Mouse (Mus musculus): ENCODE data around the gene Txndc2. TPM values are rescaled to one million over a fixed set of nuclear protein-coding genes. Genes with fewer than 3 reads are reported as not detected.

Gene Txndc2
- total and polyA plus RNA-seq, 3 experiments, result 0.12 TPM; not detected in 2

DNA sequence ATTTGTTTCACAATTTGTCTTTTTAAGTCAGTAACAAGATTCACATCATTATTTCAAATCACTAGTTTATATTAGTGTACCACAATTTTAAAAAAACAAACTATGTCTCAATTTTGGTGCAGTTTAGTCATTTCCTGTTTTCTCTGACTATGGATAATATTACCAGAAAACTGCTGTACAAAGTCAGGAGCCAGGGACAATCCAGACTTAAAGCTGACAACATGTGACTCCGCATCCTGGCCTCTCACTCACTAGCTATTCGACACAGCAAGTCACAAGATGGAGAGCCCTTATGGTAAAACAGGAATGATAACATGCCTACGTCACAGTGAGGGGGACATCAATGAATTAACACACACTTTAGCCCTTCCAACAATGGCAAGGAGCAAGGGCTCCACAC, 20.7 kb upstream of the Txndc2 start:
- WGBS, result 58% methylated on average over 3 of the region's 3 CpGs
- H3K27ac ChIP-seq, result no peak overlapping the region
- DNase-seq, result no peak

DNA sequence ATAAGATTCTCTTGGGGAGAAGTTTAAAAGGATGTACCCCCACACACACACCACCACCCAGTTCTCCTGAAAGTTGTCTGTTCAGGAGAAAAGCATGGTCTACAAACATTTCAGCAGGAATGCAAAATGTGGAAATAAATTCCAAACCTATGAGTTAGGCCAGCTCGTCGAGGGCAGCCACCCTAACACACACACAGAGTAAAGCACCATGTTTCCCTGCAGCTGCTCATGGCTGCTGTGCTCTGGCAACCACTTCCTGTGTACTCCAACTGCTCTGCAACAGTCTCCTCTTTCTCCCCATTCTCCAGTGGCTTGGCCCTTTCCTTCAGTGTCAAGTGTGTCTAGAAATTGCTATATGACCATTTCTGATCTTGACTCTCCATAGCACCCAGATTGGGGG, 16.4 kb upstream of the Txndc2 start:
- H3K27ac ChIP-seq, result no peak overlapping the region
- TF ChIP-seq CTCF (IDR thresholded peaks at IDR 0.05), result no peak
- no peak for TF ChIP-seq EP300 (IDR thresholded peaks at IDR 0.05; ENCODE audit: insufficient read depth, low read depth, low read length)
- TF ChIP-seq POLR2A (IDR thresholded peaks at IDR 0.05; ENCODE audit: insufficient read depth, low read depth, low read length), result no peak
- DNase-seq, result no peak
- H3K36me3 ChIP-seq (ENCODE audit: control insufficient read depth, insufficient read depth, low read length), result no peaks in the 10 kb centered on the region
- H3K27me3 ChIP-seq (ENCODE audit: control insufficient read depth, insufficient read depth, low read length), result no peaks in the 10 kb centered on the region
- WGBS, result 52% methylated on average over 2 of the region's 2 CpGs
- no peak overlapping the region for H3K9ac ChIP-seq (ENCODE audit: low read depth, low read length)
- intact Hi-C loops (cut with DNase I), result no loop called here
- H3K4me3 ChIP-seq, result no peak overlapping the region
- H3K4me1 ChIP-seq (ENCODE audit: control insufficient read depth, insufficient read depth, low read length), result no peaks in the 10 kb centered on the region; the same call in 1 of the 2 replicates
- no peaks in the 10 kb centered on the region for H3K79me2 ChIP-seq (replicated peaks; ENCODE audit: control insufficient read depth, insufficient read depth, low read length)

More for the DNA sequence above, 20.7 kb upstream of the Txndc2 start:
- Histone ChIP-seq H3K27me3 (ENCODE audit: control insufficient read depth, insufficient read depth, low read length) (no peaks in the 10 kb centered on the region), H3K4me1 (ENCODE audit: control insufficient read depth, insufficient read depth, low read length) (no peaks in the 10 kb centered on the region; the same call in none of the 2 replicates), H3K79me2 (replicated peaks; ENCODE audit: control insufficient read depth, insufficient read depth, low read length) (no peaks in the 10 kb centered on the region), H3K4me3 (no peak overlapping the region), H3K36me3 (ENCODE audit: control insufficient read depth, insufficient read depth, low read length) (no peaks in the 10 kb centered on the region; the same call in 1 of the 2 replicates), H3K9ac (ENCODE audit: low read depth, low read length) (no peak overlapping the region)
- intact Hi-C loops (cut with DNase I), result no loop called here
- TF ChIP-seq EP300 (IDR thresholded peaks at IDR 0.05; ENCODE audit: insufficient read depth, low read depth, low read length), result no peak
- no peak for TF ChIP-seq CTCF (IDR thresholded peaks at IDR 0.05)
- TF ChIP-seq POLR2A (IDR thresholded peaks at IDR 0.05; ENCODE audit: insufficient read depth, low read depth, low read length), result no peak

DNA sequence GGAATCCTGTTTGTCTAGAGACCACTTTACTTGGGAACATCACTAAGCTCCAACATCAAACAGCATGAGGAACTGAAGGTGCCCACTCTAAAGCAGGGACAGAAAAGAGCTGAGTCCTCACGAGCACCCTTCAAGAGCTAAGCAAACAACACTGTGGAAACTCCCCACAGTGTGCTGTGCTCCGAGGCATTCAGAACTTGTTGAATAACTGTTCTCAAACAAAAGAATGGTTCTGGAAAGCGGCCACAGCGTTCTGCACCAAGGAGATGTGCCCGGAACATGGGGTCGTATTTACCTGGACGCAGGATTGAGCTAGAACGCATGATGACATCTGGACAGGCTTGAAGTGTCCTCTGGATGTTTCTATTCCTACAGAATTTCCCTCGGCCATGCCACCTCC, 16.0 kb upstream of the Txndc2 start:
- no peaks in the 10 kb centered on the region; the same call in 1 of the 2 replicates for H3K4me1 ChIP-seq (ENCODE audit: control insufficient read depth, insufficient read depth, low read length)
- 94% methylated on average over 9 of the region's 9 CpGs for whole genome bisulfite sequencing

DNA sequence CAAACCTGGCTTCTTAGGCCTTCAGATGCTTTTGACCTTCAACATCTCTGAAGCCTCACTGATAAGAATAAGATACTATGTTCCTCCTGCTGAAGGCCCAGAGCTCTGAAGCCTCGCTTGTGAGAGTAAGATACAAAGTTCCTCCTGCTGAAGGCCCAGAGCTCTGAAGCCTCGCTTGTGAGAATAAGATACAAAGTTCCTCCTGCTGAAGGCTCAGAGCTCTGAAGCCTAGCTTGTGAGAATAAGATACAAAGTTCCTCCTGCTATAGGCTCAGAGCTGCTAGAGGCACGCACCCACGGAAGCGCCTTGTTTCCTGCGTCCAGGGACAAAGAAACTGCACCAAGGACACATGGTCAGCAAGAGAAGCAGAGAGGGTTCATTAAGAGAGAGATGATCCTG, 14.8 kb upstream of the Txndc2 start:
- WGBS, result 86% methylated on average over 6 of the region's 6 CpGs
- Histone ChIP-seq H3K4me3 (no peak overlapping the region), H3K36me3 (ENCODE audit: control insufficient read depth, insufficient read depth, low read length) (no peaks in the 10 kb centered on the region), H3K79me2 (replicated peaks; ENCODE audit: control insufficient read depth, insufficient read depth, low read length) (no peaks in the 10 kb centered on the region), H3K27ac (no peak overlapping the region), H3K27me3 (ENCODE audit: control insufficient read depth, insufficient read depth, low read length) (no peaks in the 10 kb centered on the region), H3K4me1 (ENCODE audit: control insufficient read depth, insufficient read depth, low read length) (no peaks in the 10 kb centered on the region), H3K9ac (ENCODE audit: low read depth, low read length) (no peak overlapping the region)
- no peak for DNase-seq
- TF ChIP-seq CTCF (IDR thresholded peaks at IDR 0.05) (no peak), EP300 (IDR thresholded peaks at IDR 0.05; ENCODE audit: insufficient read depth, low read depth, low read length) (no peak), POLR2A (IDR thresholded peaks at IDR 0.05; ENCODE audit: insufficient read depth, low read depth, low read length) (no peak)
- intact Hi-C loops (cut with DNase I), result no loop called here

More for the DNA sequence above, 16.0 kb upstream of the Txndc2 start:
- Histone ChIP-seq H3K4me3 (no peak overlapping the region), H3K27ac (no peak overlapping the region), H3K27me3 (ENCODE audit: control insufficient read depth, insufficient read depth, low read length) (no peaks in the 10 kb centered on the region), H3K36me3 (ENCODE audit: control insufficient read depth, insufficient read depth, low read length) (no peaks in the 10 kb centered on the region), H3K79me2 (replicated peaks; ENCODE audit: control insufficient read depth, insufficient read depth, low read length) (no peaks in the 10 kb centered on the region), H3K9ac (ENCODE audit: low read depth, low read length) (no peak overlapping the region)
- DNase-seq, result no peak
- intact Hi-C loops (cut with DNase I), result no loop called here
- no peak for TF ChIP-seq EP300 (IDR thresholded peaks at IDR 0.05; ENCODE audit: insufficient read depth, low read depth, low read length)

DNA sequence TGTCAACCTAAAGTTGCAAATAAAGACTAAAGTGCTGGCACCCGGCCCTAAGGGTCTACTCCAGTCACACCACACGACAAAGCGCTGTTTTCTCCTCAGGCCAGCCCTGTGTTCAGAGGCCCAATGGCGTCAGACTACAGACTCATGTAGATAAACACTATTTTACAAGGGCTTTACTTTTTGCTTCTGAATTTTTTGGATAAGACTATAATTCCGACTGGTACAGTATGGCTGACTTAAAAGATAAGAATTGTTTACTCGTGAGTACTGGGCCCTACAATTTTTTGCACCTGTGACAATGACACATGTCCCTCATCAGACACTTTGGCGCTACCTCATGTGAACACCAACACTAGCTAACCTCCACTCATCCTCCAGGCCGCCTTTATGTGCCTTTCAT, 14.1 kb upstream of the Txndc2 start:
- H3K36me3 ChIP-seq (ENCODE audit: control insufficient read depth, insufficient read depth, low read length), result no peaks in the 10 kb centered on the region
- no peak overlapping the region for H3K27ac ChIP-seq
- no peak overlapping the region for H3K9ac ChIP-seq (ENCODE audit: low read depth, low read length)
- H3K27me3 ChIP-seq (ENCODE audit: control insufficient read depth, insufficient read depth, low read length), result no peaks in the 10 kb centered on the region
- H3K79me2 ChIP-seq (replicated peaks; ENCODE audit: control insufficient read depth, insufficient read depth, low read length), result no peaks in the 10 kb centered on the region
- intact Hi-C loops (cut with DNase I), result no loop called here
- DNase-seq, result no peak
- no peak for TF ChIP-seq EP300 (IDR thresholded peaks at IDR 0.05; ENCODE audit: insufficient read depth, low read depth, low read length)
- no peak for TF ChIP-seq CTCF (IDR thresholded peaks at IDR 0.05)
- no peak for TF ChIP-seq POLR2A (IDR thresholded peaks at IDR 0.05; ENCODE audit: insufficient read depth, low read depth, low read length)
- WGBS, result 88% methylated on average over 8 of the region's 8 CpGs
- H3K4me3 ChIP-seq, result no peak overlapping the region
- no peaks in the 10 kb centered on the region for H3K4me1 ChIP-seq (ENCODE audit: control insufficient read depth, insufficient read depth, low read length)

DNA sequence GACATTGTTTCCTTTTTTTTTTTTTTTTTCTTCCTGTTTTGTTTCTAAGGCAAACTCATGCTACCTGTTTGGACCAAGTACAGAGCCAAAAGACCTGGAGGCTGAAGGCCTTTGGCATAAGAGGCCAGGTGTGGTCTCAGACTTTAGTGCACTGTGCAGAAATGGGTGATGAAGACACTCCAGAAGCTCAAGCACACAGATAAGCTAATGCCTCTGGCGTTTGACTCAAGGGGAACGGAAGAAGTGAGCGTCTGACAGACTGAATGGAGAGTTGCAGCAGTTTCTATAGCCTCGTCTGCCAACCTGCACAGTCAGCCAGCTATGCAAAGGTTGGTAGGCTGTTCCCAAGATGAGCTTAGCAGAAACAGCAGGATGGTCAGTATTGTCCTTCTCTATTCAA, 13.6 kb upstream of the Txndc2 start:
- DNase-seq, result no peak
- H3K4me3 ChIP-seq, result no peak overlapping the region
- no peaks in the 10 kb centered on the region for H3K36me3 ChIP-seq (ENCODE audit: control insufficient read depth, insufficient read depth, low read length)
- H3K4me1 ChIP-seq (ENCODE audit: control insufficient read depth, insufficient read depth, low read length), result no peaks in the 10 kb centered on the region
- no peak overlapping the region for H3K27ac ChIP-seq
- 73% methylated on average over 4 of the region's 4 CpGs for WGBS
- H3K9ac ChIP-seq (ENCODE audit: low read depth, low read length), result no peak overlapping the region
- no peaks in the 10 kb centered on the region for H3K27me3 ChIP-seq (ENCODE audit: control insufficient read depth, insufficient read depth, low read length)
- TF ChIP-seq CTCF (IDR thresholded peaks at IDR 0.05), result no peak
- no peak for TF ChIP-seq POLR2A (IDR thresholded peaks at IDR 0.05; ENCODE audit: insufficient read depth, low read depth, low read length)
- TF ChIP-seq EP300 (IDR thresholded peaks at IDR 0.05; ENCODE audit: insufficient read depth, low read depth, low read length), result no peak
- H3K79me2 ChIP-seq (replicated peaks; ENCODE audit: control insufficient read depth, insufficient read depth, low read length), result no peaks in the 10 kb centered on the region
- intact Hi-C loops (cut with DNase I), result no loop called here
